Mouse (Mus musculus) urinary bladder, postnatal 25 days (tissue): ENCODE measurements around the gene Rasgrp4.

Experiments
- DNase-seq: peaks from one replicate; pipeline ENCODE4 v3.0.0; 2022; ENCODE audit warnings: low spot score

The Rasgrp4 gene

DNA sequence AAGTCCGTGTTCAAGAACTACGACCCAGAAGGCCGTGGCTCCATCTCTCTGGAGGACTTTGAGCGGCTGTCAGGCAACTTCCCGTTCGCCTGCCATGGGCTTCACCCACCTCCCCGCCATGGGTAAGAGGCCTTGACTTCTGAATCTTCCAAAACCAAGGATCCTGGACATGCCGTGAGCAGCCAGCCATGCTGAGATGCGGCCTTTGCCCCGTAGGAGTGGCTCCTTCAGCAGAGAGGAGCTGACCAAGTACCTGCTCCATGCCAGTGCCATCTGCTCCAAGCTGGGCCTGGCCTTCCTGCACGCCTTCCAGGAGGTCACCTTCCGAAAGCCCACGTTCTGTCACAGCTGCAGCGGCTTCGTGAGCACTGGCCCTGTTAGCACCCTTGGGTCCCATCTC lies 14.1 kb downstream of the Rasgrp4 start:
- DNase-seq = no peak

- no peak for DNase-seq
These were observed 16.8 kb downstream of the Rasgrp4 start for GRCm38 (mm10) chr7:29151486-29151885.

GRCm38 (mm10) chr7:29154018-29154720 lies 19.5 kb downstream of the Rasgrp4 start:
- DNase-seq = no peak

DNA sequence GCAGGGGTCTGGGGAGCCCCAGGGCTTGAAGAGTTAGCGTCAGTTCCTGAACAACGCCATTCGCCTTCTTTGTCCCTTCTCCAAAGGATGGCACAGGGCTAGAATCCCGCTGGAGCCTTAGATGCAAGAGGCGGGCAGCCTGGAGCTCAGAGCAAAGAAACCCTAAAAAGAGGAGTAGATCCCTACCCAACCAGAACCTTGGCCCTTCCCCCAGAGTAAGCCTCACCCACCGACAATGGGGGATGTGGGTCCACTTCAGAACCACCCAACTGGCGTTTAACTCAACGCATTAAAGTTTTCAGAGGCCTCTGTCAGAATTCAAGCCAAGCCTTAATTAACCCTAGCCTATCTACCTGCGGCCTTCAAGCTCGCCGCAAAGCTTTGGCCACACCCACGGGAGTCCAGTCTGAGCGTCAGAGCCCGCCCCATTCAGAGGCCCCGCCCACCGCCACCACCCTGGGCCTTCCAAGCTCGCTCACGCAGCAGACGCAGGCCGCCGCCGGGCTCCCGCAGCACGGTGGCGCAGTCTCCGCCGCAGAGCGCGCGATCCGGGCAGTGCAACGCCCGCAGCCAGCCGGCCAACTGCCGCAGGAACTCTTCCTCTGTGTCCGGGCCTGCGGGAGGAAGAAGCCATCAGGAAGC lies 20.7 kb downstream of the Rasgrp4 start:
- DNase-seq = peak; percentile 86

GRCm38 (mm10) chr7:29155838-29156782 lies 21.5 kb downstream of the Rasgrp4 start, which contains the start of gene Fam98c:
Gene Fam98c, minus strand, starts transcription at chr7:29156234.
- peak; percentile 78 for DNase-seq

DNA sequence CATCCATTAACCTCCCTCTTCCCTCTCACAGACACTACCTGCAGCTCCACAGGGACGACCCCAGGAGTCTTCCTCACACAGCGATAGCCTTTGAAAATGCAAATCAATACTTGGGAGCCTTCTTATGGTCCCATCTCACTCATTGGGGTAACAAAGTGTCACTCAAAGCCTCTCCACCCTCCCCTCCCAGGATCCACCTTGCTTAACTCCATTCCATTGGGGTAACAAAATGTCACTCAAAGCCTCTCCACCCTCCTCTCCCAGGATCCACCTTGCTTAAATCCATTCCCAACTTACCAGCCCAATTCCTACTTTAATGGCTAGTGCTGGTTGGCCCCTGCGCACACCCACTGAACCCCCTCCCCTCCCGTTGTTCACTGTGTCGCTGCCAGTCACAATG lies 23.6 kb downstream of the Rasgrp4 start:
- no peak for DNase-seq

GRCm38 (mm10) chr7:29162294-29162693 lies 27.6 kb downstream of the Rasgrp4 start:
- no peak for DNase-seq

GRCm38 (mm10) chr7:29162750-29163525 lies 28.3 kb downstream of the Rasgrp4 start:
- peak; percentile 15 for DNase-seq

GRCm38 (mm10) chr7:29167656-29168055 lies 33.0 kb downstream of the Rasgrp4 start:
- no peak for DNase-seq

DNA sequence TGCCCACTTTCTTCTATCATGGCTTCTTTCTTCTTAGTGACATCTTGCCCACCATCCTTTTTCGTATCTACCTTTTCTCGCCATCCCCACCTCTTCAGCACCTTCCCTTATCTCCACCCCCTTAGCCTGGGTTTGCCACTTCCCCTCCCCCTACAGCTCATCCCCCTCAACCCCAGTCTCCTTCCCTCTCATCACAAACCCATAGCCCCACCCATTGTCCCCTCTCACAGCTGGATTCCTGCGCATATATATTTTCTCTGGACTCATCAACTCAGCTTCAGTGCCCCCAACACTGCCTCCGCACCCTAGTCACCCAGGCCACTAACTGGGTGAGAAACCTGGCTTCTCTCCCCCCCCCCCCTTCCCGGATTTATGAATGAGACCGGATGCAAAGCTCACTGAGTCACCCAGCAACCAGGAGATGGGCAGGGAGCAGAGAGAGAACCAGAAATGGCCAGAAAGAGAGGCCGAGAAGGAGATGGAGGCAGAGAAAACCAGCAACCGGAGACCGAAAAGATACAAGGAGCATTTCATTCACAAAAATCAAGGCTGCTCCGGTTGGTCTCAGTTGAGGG lies 33.6 kb downstream of the Rasgrp4 start:
- no peak for DNase-seq

GRCm38 (mm10) chr7:29168791-29169230 lies 34.2 kb downstream of the Rasgrp4 start:
- no peak for DNase-seq

GRCm38 (mm10) chr7:29169231-29170065 lies 34.8 kb downstream of the Rasgrp4 start:
- DNase-seq = peak; percentile 60

GRCm38 (mm10) chr7:29170066-29170754 lies 35.6 kb downstream of the Rasgrp4 start, which contains the start of the genes Ggn and Spred3:
Gene Ggn, plus strand, starts transcription at chr7:29170210.
Gene Spred3, minus strand, starts transcription at chr7:29170411.
- peak; percentile 76 for DNase-seq

- no peak for DNase-seq
These were observed 36.3 kb downstream of the Rasgrp4 start for GRCm38 (mm10) chr7:29170755-29171561.

- no peak for DNase-seq
These were observed 37.0 kb downstream of the Rasgrp4 start for GRCm38 (mm10) chr7:29171562-29172097.

DNA sequence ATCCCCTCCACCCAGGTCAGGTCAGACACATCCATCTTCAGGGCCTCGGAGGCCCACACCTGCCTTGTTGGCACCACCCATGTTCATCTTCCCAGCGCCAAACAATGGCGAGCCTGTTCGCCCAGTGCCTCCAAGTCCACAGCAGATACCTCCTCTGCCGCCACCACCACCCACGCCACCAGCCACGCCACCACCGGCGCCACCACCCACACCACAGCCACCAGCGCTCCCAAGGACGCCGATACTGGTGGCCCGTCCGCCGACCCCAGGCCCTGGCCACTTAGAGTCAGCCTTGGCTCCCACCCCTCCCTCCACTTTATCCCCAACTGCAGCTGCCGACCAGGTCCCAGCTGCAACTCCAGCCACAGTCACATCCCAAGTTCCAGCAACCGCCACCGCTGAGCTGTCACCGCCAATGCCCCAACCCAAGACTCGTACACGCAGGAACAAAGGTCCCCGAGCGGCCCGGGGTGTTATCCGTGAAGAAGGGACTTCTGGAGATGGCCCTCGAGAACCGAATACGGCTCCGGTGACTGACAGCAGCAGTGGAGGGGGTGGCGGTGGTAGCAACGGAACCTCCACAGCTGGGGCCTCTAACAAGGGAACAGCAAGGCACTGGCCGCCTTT lies 37.9 kb downstream of the Rasgrp4 start:
- DNase-seq = no peak

- DNase-seq = no peak
These were observed 43.5 kb downstream of the Rasgrp4 start for GRCm38 (mm10) chr7:29178106-29178505.

GRCm38 (mm10) chr7:29179323-29179722 lies 44.7 kb downstream of the Rasgrp4 start:
- no peak for DNase-seq
